Mouse (Mus musculus) induced T-regulatory cell, adult 2 months (primary cell): ENCODE results near the gene Dppa3.
"Not testable (repeated sequence)": the region's sequence is repeated elsewhere in the genome, so short reads cannot be mapped to it uniquely, and the experiment has no call there.

Experiments
- DNase-seq: peaks from one replicate; pipeline ENCODE4 v3.0.0-alpha.2; 2012; ENCODE audit warnings: low read depth

Gene Dppa3

GRCm38 (mm10) chr6:122612426-122612825, 13.8 kb upstream of the Dppa3 start:
- no peak for DNase-seq

- DNase-seq, result peak; percentile 66
Measured at GRCm38 (mm10) chr6:122614047-122614446, 12.2 kb upstream of the Dppa3 start.

- no peak for DNase-seq
Measured at GRCm38 (mm10) chr6:122616022-122616421, 10.2 kb upstream of the Dppa3 start.

GRCm38 (mm10) chr6:122621066-122621465, 5.1 kb upstream of the Dppa3 start:
- DNase-seq, result no peak

- DNase-seq, result no peak
Measured at GRCm38 (mm10) chr6:122624480-122624879, 1.7 kb upstream of the Dppa3 start.

GRCm38 (mm10) chr6:122625156-122625555, 1.1 kb upstream of the Dppa3 start:
- no peak for DNase-seq

- no peak for DNase-seq
Measured at GRCm38 (mm10) chr6:122627469-122628108, 1.4 kb downstream of the Dppa3 start.

GRCm38 (mm10) chr6:122633411-122633810, 7.2 kb downstream of the Dppa3 start:
- peak; percentile 19 for DNase-seq

- no peak for DNase-seq
Measured at GRCm38 (mm10) chr6:122635315-122635714, 9.1 kb downstream of the Dppa3 start.

GRCm38 (mm10) chr6:122636666-122637065, 10.5 kb downstream of the Dppa3 start:
- DNase-seq, result no peak

- DNase-seq, result not testable (repeated sequence)
Measured at GRCm38 (mm10) chr6:122637566-122637965, 11.4 kb downstream of the Dppa3 start.

GRCm38 (mm10) chr6:122644196-122644595, 18.0 kb downstream of the Dppa3 start:
- not testable (repeated sequence) for DNase-seq

- DNase-seq, result no peak
Measured at GRCm38 (mm10) chr6:122649903-122650302, 23.7 kb downstream of the Dppa3 start.

- no peak for DNase-seq
Measured at GRCm38 (mm10) chr6:122650398-122650980, 24.3 kb downstream of the Dppa3 start.

GRCm38 (mm10) chr6:122654301-122654700, 28.1 kb downstream of the Dppa3 start:
- DNase-seq, result no peak

GRCm38 (mm10) chr6:122657630-122658029, 31.4 kb downstream of the Dppa3 start:
- DNase-seq, result no peak

GRCm38 (mm10) chr6:122659567-122659966, 33.4 kb downstream of the Dppa3 start:
- peak; percentile 41 for DNase-seq

GRCm38 (mm10) chr6:122660601-122661379, 34.6 kb downstream of the Dppa3 start:
- peak; percentile 72 for DNase-seq

- DNase-seq, result no peak
Measured at GRCm38 (mm10) chr6:122662551-122663264, 36.5 kb downstream of the Dppa3 start.

GRCm38 (mm10) chr6:122663596-122664206, 37.5 kb downstream of the Dppa3 start:
- DNase-seq, result no peak

GRCm38 (mm10) chr6:122665866-122666265, 39.7 kb downstream of the Dppa3 start:
- no peak for DNase-seq

GRCm38 (mm10) chr6:122667715-122668114, 41.5 kb downstream of the Dppa3 start:
- no peak for DNase-seq
